Mouse (Mus musculus): ENCODE results near the gene Elf3. TPM values are rescaled to one million over a fixed set of nuclear protein-coding genes. Genes with fewer than 3 reads are reported as not detected.
"Not testable (repeated sequence)": the region's sequence is repeated elsewhere in the genome, so short reads cannot be mapped to it uniquely, and the experiment has no call there.

Elf3 gene
- polyA plus RNA-seq, 1 experiment from 2014 or later = 0.67 TPM

GRCm38 (mm10) chr1:135233961-135234360 lies 24.4 kb downstream of the Elf3 start:
- ATAC-seq (no peak), DNase-seq (no peak)
- no peak overlapping the region for H3K9ac ChIP-seq (replicated peaks)
- WGBS (ENCODE audit: insufficient replicate concordance) = 67% methylated on average over 6 of the region's 6 CpGs
- no peaks in the 10 kb centered on the region for H3K27me3 ChIP-seq (ENCODE audit: insufficient read depth, low read length)
- no peak overlapping the region for H3K4me2 ChIP-seq (ENCODE audit: low read depth, low read length)
- TF ChIP-seq CTCF (IDR thresholded peaks at IDR 0.05; ENCODE audit: low read depth) (no peak), EP300 (IDR thresholded peaks at IDR 0.05; ENCODE audit: low read depth) (no peak)
- no peaks in the 10 kb centered on the region for H3K9me3 ChIP-seq (ENCODE audit: low read length)
- H3K4me1 ChIP-seq (ENCODE audit: insufficient read depth) = no peaks in the 10 kb centered on the region
- H3K4me3 ChIP-seq (ENCODE audit: low read depth, low read length) = no peak overlapping the region
- no peaks in the 10 kb centered on the region for H3K36me3 ChIP-seq (replicated peaks; ENCODE audit: insufficient read depth, low read length)
- H3K27ac ChIP-seq (ENCODE audit: low read depth) = no peak overlapping the region

- not testable (repeated sequence) for H3K4me1 ChIP-seq (ENCODE audit: insufficient read depth); H3K27ac ChIP-seq (ENCODE audit: low read depth); H3K4me2 ChIP-seq (ENCODE audit: low read depth, low read length); H3K27me3 ChIP-seq (ENCODE audit: insufficient read depth, low read length); H3K9me3 ChIP-seq (ENCODE audit: low read length); H3K4me3 ChIP-seq (ENCODE audit: low read depth, low read length); H3K9ac ChIP-seq (replicated peaks); DNase-seq; ATAC-seq; H3K36me3 ChIP-seq (replicated peaks; ENCODE audit: insufficient read depth, low read length)
- 86% methylated on average over 20 of the region's 20 CpGs for WGBS (ENCODE audit: insufficient replicate concordance)
These were observed 26.5 kb downstream of the Elf3 start for GRCm38 (mm10) chr1:135231878-135232277.

GRCm38 (mm10) chr1:135227339-135227950 lies 30.9 kb downstream of the Elf3 start:
- no peak overlapping the region for H3K27ac ChIP-seq (ENCODE audit: low read depth)
- H3K4me2 ChIP-seq (ENCODE audit: low read depth, low read length) = no peak overlapping the region
- no peaks in the 10 kb centered on the region for H3K4me1 ChIP-seq (ENCODE audit: insufficient read depth)
- H3K36me3 ChIP-seq (replicated peaks; ENCODE audit: insufficient read depth, low read length) = no peaks in the 10 kb centered on the region
- 79% methylated on average over 12 of the region's 13 CpGs for WGBS (ENCODE audit: insufficient replicate concordance)
- H3K9me3 ChIP-seq (ENCODE audit: low read length) = no peaks in the 10 kb centered on the region
- H3K27me3 ChIP-seq (ENCODE audit: insufficient read depth, low read length) = no peaks in the 10 kb centered on the region
- ATAC-seq (no peak), DNase-seq (no peak)
- TF ChIP-seq EP300 (IDR thresholded peaks at IDR 0.05; ENCODE audit: low read depth) = no peak
- no peak for TF ChIP-seq CTCF (IDR thresholded peaks at IDR 0.05; ENCODE audit: low read depth)
- no peak overlapping the region for H3K9ac ChIP-seq (replicated peaks)
- H3K4me3 ChIP-seq (ENCODE audit: low read depth, low read length) = no peak overlapping the region

GRCm38 (mm10) chr1:135224981-135225604 lies 33.3 kb downstream of the Elf3 start:
- Histone ChIP-seq H3K4me1 (ENCODE audit: insufficient read depth) (no peaks in the 10 kb centered on the region), H3K4me2 (ENCODE audit: low read depth, low read length) (no peak overlapping the region), H3K36me3 (replicated peaks; ENCODE audit: insufficient read depth, low read length) (no peaks in the 10 kb centered on the region), H3K27ac (ENCODE audit: low read depth) (no peak overlapping the region), H3K9ac (replicated peaks) (no peak overlapping the region), H3K4me3 (ENCODE audit: low read depth, low read length) (no peak overlapping the region), H3K27me3 (ENCODE audit: insufficient read depth, low read length) (no peaks in the 10 kb centered on the region), H3K9me3 (ENCODE audit: low read length) (no peaks in the 10 kb centered on the region)
- 44% methylated on average over 6 of the region's 6 CpGs for WGBS (ENCODE audit: insufficient replicate concordance)
- no peak for DNase-seq
- TF ChIP-seq EP300 (IDR thresholded peaks at IDR 0.05; ENCODE audit: low read depth) = no peak
- ATAC-seq = no peak

- no peak for ATAC-seq
- no peak overlapping the region for H3K4me2 ChIP-seq (ENCODE audit: low read depth, low read length)
- H3K4me3 ChIP-seq (ENCODE audit: low read depth, low read length) = no peak overlapping the region
- H3K27me3 ChIP-seq (ENCODE audit: insufficient read depth, low read length) = no peaks in the 10 kb centered on the region
- WGBS (ENCODE audit: insufficient replicate concordance) = 39% methylated on average over 3 of the region's 3 CpGs
- H3K9ac ChIP-seq (replicated peaks) = no peak overlapping the region
- no peak for DNase-seq
- H3K9me3 ChIP-seq (ENCODE audit: low read length) = no peaks in the 10 kb centered on the region
- no peaks in the 10 kb centered on the region for H3K36me3 ChIP-seq (replicated peaks; ENCODE audit: insufficient read depth, low read length)
- no peak for TF ChIP-seq EP300 (IDR thresholded peaks at IDR 0.05; ENCODE audit: low read depth)
- TF ChIP-seq CTCF (IDR thresholded peaks at IDR 0.05; ENCODE audit: low read depth) = no peak
- no peak overlapping the region for H3K27ac ChIP-seq (ENCODE audit: low read depth)
- no peaks in the 10 kb centered on the region for H3K4me1 ChIP-seq (ENCODE audit: insufficient read depth)
These were observed 34.2 kb downstream of the Elf3 start for GRCm38 (mm10) chr1:135224147-135224546.

- ATAC-seq (peak; percentile 68), DNase-seq (no peak)
- Histone ChIP-seq H3K36me3 (replicated peaks; ENCODE audit: insufficient read depth, low read length) (no peaks in the 10 kb centered on the region), H3K27me3 (ENCODE audit: insufficient read depth, low read length) (no peaks in the 10 kb centered on the region), H3K4me3 (ENCODE audit: low read depth, low read length) (no peak overlapping the region), H3K27ac (ENCODE audit: low read depth) (no peak overlapping the region), H3K9me3 (ENCODE audit: low read length) (no peaks in the 10 kb centered on the region), H3K4me1 (ENCODE audit: insufficient read depth) (no peaks in the 10 kb centered on the region), H3K9ac (replicated peaks) (no peak overlapping the region), H3K4me2 (ENCODE audit: low read depth, low read length) (no peak overlapping the region)
- 64% methylated on average over 13 of the region's 13 CpGs for WGBS (ENCODE audit: insufficient replicate concordance)
- no peak for TF ChIP-seq CTCF (IDR thresholded peaks at IDR 0.05; ENCODE audit: low read depth)
- no peak for TF ChIP-seq EP300 (IDR thresholded peaks at IDR 0.05; ENCODE audit: low read depth)
These were observed 40.6 kb downstream of the Elf3 start for GRCm38 (mm10) chr1:135217607-135218233.
